ENCODE assay signal across 14 mouse cellular contexts in the genomic region with DNA sequence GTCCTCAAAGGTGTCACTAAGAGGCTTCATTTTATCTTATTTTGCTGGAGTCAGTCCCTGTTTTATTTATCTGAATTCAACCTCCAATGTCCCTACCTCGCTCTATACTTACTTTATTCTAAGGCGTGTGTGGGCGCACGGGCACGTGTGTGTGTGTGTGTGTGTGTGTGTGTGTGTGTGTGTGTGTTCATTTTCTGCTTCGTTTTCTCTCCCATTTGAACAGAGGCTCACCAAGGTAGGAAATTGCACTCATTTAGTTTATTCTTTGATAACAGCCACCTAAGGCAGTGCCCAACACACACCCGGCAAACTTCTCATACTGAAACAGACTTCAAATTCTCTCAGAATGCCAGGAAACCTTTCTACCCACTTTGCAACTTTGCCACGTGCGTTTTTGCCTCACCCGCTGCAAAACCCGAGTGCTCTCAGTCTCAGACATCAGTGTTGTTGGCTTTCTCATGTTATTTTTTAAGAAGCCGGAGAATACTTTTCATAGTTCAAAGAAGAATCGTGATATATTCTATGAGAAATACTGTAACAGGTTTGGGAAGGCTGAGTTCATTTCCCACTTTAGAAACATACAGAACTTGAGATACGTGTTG. TPM values are rescaled to one million over a fixed set of nuclear protein-coding genes. Genes with fewer than 3 reads are reported as not detected.
A peak's percentile ranks its signal among the peaks of the same experiment; 100 is the strongest.
DNase-seq lines count a peak whose midpoint lies in the region; ATAC-seq and TF ChIP-seq lines count a peak whose summit lies in the region.
"Had no signal": no experiment of that assay in that cellular context is flagged by ENCODE, and none has a peak within 500 bp of the region (broad histone marks: within the 10 kb centered on the region; RNA-seq: fewer than 3 reads in every experiment).

No protein-coding gene starts in this region.

- peaks cover 3% of the 10 kb centered on the region for H3K4me1 ChIP-seq in heart, adult 2 months (ENCODE audit: control insufficient read depth, insufficient read depth, low read length)
- 0 out of 2 replicates have a peak, but pooled peaks cover 5% of the 10 kb centered on the region for H3K4me1 ChIP-seq in heart, embryonic 12.5 days (replicated peaks)
- peaks cover 13% of the 10 kb centered on the region for H3K4me1 ChIP-seq in megakaryocyte, embryonic 14.5 days
- H3K4me1 ChIP-seq in intestine, embryonic 15.5 days (replicated peaks) = no peaks in the 10 kb centered on the region
- H3K4me1 ChIP-seq in stomach, embryonic 14.5 days (ENCODE audit: control insufficient read depth, insufficient read depth, low read length) = 0 out of 2 replicates have a peak, but pooled peaks cover 6% of the 10 kb centered on the region

- peaks cover 6% of the 10 kb centered on the region for H3K36me3 ChIP-seq in heart, adult 2 months (ENCODE audit: control insufficient read depth, insufficient read depth, low read length)
- H3K36me3 ChIP-seq in heart, embryonic 12.5 days = no peaks in the 10 kb centered on the region
- no peaks in the 10 kb centered on the region for H3K36me3 ChIP-seq in megakaryocyte, embryonic 14.5 days (replicated peaks; ENCODE audit: low read length)
- no peaks in the 10 kb centered on the region for H3K36me3 ChIP-seq in intestine, embryonic 15.5 days
- H3K36me3 ChIP-seq in stomach, embryonic 14.5 days (ENCODE audit: control insufficient read depth, insufficient read depth, low read length) = no peaks in the 10 kb centered on the region
- H3K36me3 ChIP-seq: forebrain, embryonic 10.5 days had no signal

- intact Hi-C loops in heart, adult 2 months (cut with DNase I) = loop anchor here (2.0 to 10.0 kb wide), 3 partner anchors 60 to 166 kb away; partner anchors contain the start of genes Gbp2 and Pdlim5

- no peak for ATAC-seq in heart, embryonic 12.5 days (ENCODE audit: insufficient number of reproducible peaks, low FRiP score)
- ATAC-seq in megakaryocyte, adult 5-6 weeks (ENCODE audit: poor library complexity, severe bottlenecking) = no peak
- ATAC-seq in intestine, embryonic 15.5 days = 0 out of 2 replicates have a peak, but pooled peaks have one; percentile 10
- ATAC-seq in stomach, embryonic 14.5 days (ENCODE audit: insufficient number of reproducible peaks, insufficient read depth, low FRiP score, low read depth) = 0 out of 2 replicates have a peak, but pooled peaks have one; percentile 10

- peak overlapping the region; percentile 61 for H3K4me3 ChIP-seq in heart, adult 2 months
- H3K4me3 ChIP-seq in heart, embryonic 12.5 days = no peak overlapping the region
- H3K4me3 ChIP-seq in megakaryocyte, embryonic 14.5 days (replicated peaks) = peak overlapping the region; percentile 93
- no peak overlapping the region for H3K4me3 ChIP-seq in intestine, embryonic 15.5 days (replicated peaks)
- H3K4me3 ChIP-seq in stomach, embryonic 14.5 days (ENCODE audit: low read depth, low read length) = no peak overlapping the region

- no peaks in the 10 kb centered on the region for H3K27me3 ChIP-seq in heart, adult 2 months (ENCODE audit: control insufficient read depth, insufficient read depth, low read length)
- no peaks in the 10 kb centered on the region for H3K27me3 ChIP-seq in heart, embryonic 12.5 days (replicated peaks)
- no peaks in the 10 kb centered on the region for H3K27me3 ChIP-seq in megakaryocyte, embryonic 14.5 days (replicated peaks)
- no peaks in the 10 kb centered on the region for H3K27me3 ChIP-seq in intestine, embryonic 15.5 days (replicated peaks)
- no peaks in the 10 kb centered on the region for H3K27me3 ChIP-seq in stomach, embryonic 14.5 days (ENCODE audit: control insufficient read depth, insufficient read depth, low read length)
- H3K27me3 ChIP-seq: Patski had no signal

- TF ChIP-seq EP300 in heart, adult 2 months (IDR thresholded peaks at IDR 0.05; ENCODE audit: insufficient read depth, low read depth, low read length) = no peak

- H3K4me2 ChIP-seq in heart, embryonic 12.5 days = no peak overlapping the region; the same call in 1 of the 2 replicates
- no peak overlapping the region; the same call in 1 of the 2 replicates for H3K4me2 ChIP-seq in intestine, embryonic 15.5 days (replicated peaks)
- no peak overlapping the region for H3K4me2 ChIP-seq in stomach, embryonic 14.5 days (replicated peaks; ENCODE audit: low read depth, low read length)

- 63% methylated on average over 14 of the region's 14 CpGs for WGBS in heart, adult 2 months
- WGBS in heart, embryonic 12.5 days = 86% methylated on average over 14 of the region's 14 CpGs
- WGBS in intestine, embryonic 15.5 days = 85% methylated on average over 14 of the region's 14 CpGs
- 87% methylated on average over 14 of the region's 14 CpGs for WGBS in stomach, embryonic 14.5 days

- TF ChIP-seq CTCF in heart, adult 2 months (IDR thresholded peaks at IDR 0.05) = no peak

- no peaks in the 10 kb centered on the region for H3K79me2 ChIP-seq in heart, adult 2 months (replicated peaks; ENCODE audit: control insufficient read depth, insufficient read depth, low read length)

- H3K9me3 ChIP-seq in heart, embryonic 12.5 days (replicated peaks) = no peaks in the 10 kb centered on the region
- H3K9me3 ChIP-seq in megakaryocyte, embryonic 14.5 days = no peaks in the 10 kb centered on the region
- H3K9me3 ChIP-seq in intestine, embryonic 15.5 days = no peaks in the 10 kb centered on the region
- no peaks in the 10 kb centered on the region for H3K9me3 ChIP-seq in stomach, embryonic 14.5 days (ENCODE audit: control insufficient read depth, low read depth, low read length)
- H3K9me3 ChIP-seq: forebrain, embryonic 10.5 days had no signal

- no peak overlapping the region for H3K9ac ChIP-seq in heart, adult 2 months (ENCODE audit: low read depth, low read length)
- no peak overlapping the region for H3K9ac ChIP-seq in heart, embryonic 12.5 days
- no peak overlapping the region for H3K9ac ChIP-seq in intestine, embryonic 15.5 days
- no peak overlapping the region for H3K9ac ChIP-seq in stomach, embryonic 14.5 days (replicated peaks; ENCODE audit: low read depth, low read length)

- peak overlapping the region; percentile 81 for H3K27ac ChIP-seq in heart, adult 2 months
- H3K27ac ChIP-seq in heart, embryonic 12.5 days (ENCODE audit: poor library complexity, severe bottlenecking) = no peak overlapping the region
- H3K27ac ChIP-seq in intestine, embryonic 15.5 days = no peak overlapping the region
- H3K27ac ChIP-seq in stomach, embryonic 14.5 days (ENCODE audit: low read length) = no peak overlapping the region
- H3K27ac ChIP-seq: forebrain, embryonic 10.5 days had no signal

- TF ChIP-seq POLR2A in heart, adult 2 months (IDR thresholded peaks at IDR 0.05; ENCODE audit: insufficient read depth, low read depth, low read length) = no peak

- no peak for DNase-seq in heart, adult 2 months
- no peak for DNase-seq in left cerebral cortex, adult 8-10 months (ENCODE audit: low spot score in 2 of 2)
- no peak for DNase-seq in right cerebral cortex, postnatal 14 days

RNA-seq across cellular contexts. Expression of gene Gbp3, which starts 1.3 kb away (rescaled TPM):
- total RNA-seq in heart, adult 2 months (2021) = 10 to 100 TPM; 10.4 to 13.7 TPM
- 12.3 and 18.6 TPM in 2 replicates for polyA plus RNA-seq in heart, adult 2 months (2012; rRNA removed)
- 1.4 and 1.7 TPM in 2 replicates for polyA plus RNA-seq in heart, embryonic 12.5 days (2016; fragmentation: Nextera tagmentation; extraction: Ambion mirVana)
- 0.26 TPM in 1 of 2 replicates, not detected in the other for polyA plus RNA-seq in megakaryocyte, embryonic 14.5 days (2012; ENCODE audit: insufficient read depth, low replicate concordance)
- total RNA-seq in megakaryocyte, adult 5-6 weeks (2015) = 29.4 and 32.1 TPM in 2 replicates
- total RNA-seq in megakaryocyte, adult 5-6 weeks (2017) = 54.8 and 57.3 TPM in 2 replicates
- polyA plus RNA-seq in intestine, embryonic 15.5 days (2015; fragmentation: Nextera tagmentation; extraction: Ambion mirVana) = 1.8 and 2.7 TPM in 2 replicates
- polyA plus RNA-seq in stomach, embryonic 14.5 days (2014; fragmentation: Nextera tagmentation; extraction: Ambion mirVana) = 1.2 and 1.7 TPM in 2 replicates
- 10 to 100 TPM in 1 of 4 experiments, 1 to 10 TPM in 3; 7.9 to 11.0 (median 8.5) TPM for total RNA-seq in left cerebral cortex, adult 8-10 months (2022)

RNA-seq across cellular contexts. Expression of gene Gbp7, which starts 31.0 kb away (rescaled TPM):
- 10 to 100 TPM in 1 of 2 experiments, 1 to 10 TPM in 1; 8.3 to 13.9 TPM for total RNA-seq in heart, adult 2 months (2021)
- polyA plus RNA-seq in heart, adult 2 months (2012; rRNA removed) = 2.8 and 4.5 TPM in 2 replicates
- polyA plus RNA-seq in heart, embryonic 12.5 days (2016; fragmentation: Nextera tagmentation; extraction: Ambion mirVana) = 1.4 and 1.8 TPM in 2 replicates
- polyA plus RNA-seq in megakaryocyte, embryonic 14.5 days (2012; ENCODE audit: insufficient read depth, low replicate concordance) = 0.82 TPM in 1 of 2 replicates, not detected in the other
- total RNA-seq in megakaryocyte, adult 5-6 weeks (2015) = 16.0 and 16.6 TPM in 2 replicates
- total RNA-seq in megakaryocyte, adult 5-6 weeks (2017) = 17.8 and 18.4 TPM in 2 replicates
- polyA plus RNA-seq in intestine, embryonic 15.5 days (2015; fragmentation: Nextera tagmentation; extraction: Ambion mirVana) = 6.6 and 7.2 TPM in 2 replicates
- 3.8 and 3.9 TPM in 2 replicates for polyA plus RNA-seq in stomach, embryonic 14.5 days (2014; fragmentation: Nextera tagmentation; extraction: Ambion mirVana)
- 1 to 10 TPM; 2.9 to 3.4 (median 3.3) TPM for total RNA-seq in left cerebral cortex, adult 8-10 months (2022)
- polyA plus RNA-seq: C2C12 had no signal

RNA-seq across cellular contexts. Expression of gene Gbp2b, which starts 33.5 kb away (rescaled TPM):
- under 1 TPM; 0.16 to 0.18 TPM for total RNA-seq in heart, adult 2 months (2021)
- 0.04 TPM in 1 of 2 replicates, not detected in the other for polyA plus RNA-seq in heart, adult 2 months (2012; rRNA removed)
- not detected in 2 replicates for polyA plus RNA-seq in heart, embryonic 12.5 days (2016; fragmentation: Nextera tagmentation; extraction: Ambion mirVana)
- polyA plus RNA-seq in megakaryocyte, embryonic 14.5 days (2012; ENCODE audit: insufficient read depth, low replicate concordance) = not detected in 2 replicates
- not detected in 2 replicates for total RNA-seq in megakaryocyte, adult 5-6 weeks (2015)
- not detected in 2 replicates for total RNA-seq in megakaryocyte, adult 5-6 weeks (2017)
- 0.33 and 0.35 TPM in 2 replicates for polyA plus RNA-seq in intestine, embryonic 15.5 days (2015; fragmentation: Nextera tagmentation; extraction: Ambion mirVana)
- polyA plus RNA-seq in stomach, embryonic 14.5 days (2014; fragmentation: Nextera tagmentation; extraction: Ambion mirVana) = not detected in 2 replicates
- not detected for total RNA-seq in left cerebral cortex, adult 8-10 months (2022)
- total RNA-seq: gastrocnemius, adult 8-10 months; left cerebral cortex, postnatal 4 days had no signal
- polyA plus RNA-seq: cortical plate, adult 2 months; forebrain, embryonic 10.5 days had no signal

RNA-seq across cellular contexts. Expression of gene Gbp2, which starts 59.3 kb away (rescaled TPM):
- total RNA-seq in heart, adult 2 months (2021) = 10 to 100 TPM; 10.7 to 16.0 TPM
- 9.5 and 16.8 TPM in 2 replicates for polyA plus RNA-seq in heart, adult 2 months (2012; rRNA removed)
- 0.67 and 1.0 TPM in 2 replicates for polyA plus RNA-seq in heart, embryonic 12.5 days (2016; fragmentation: Nextera tagmentation; extraction: Ambion mirVana)
- polyA plus RNA-seq in megakaryocyte, embryonic 14.5 days (2012; ENCODE audit: insufficient read depth, low replicate concordance) = 0.55 TPM in 1 of 2 replicates, not detected in the other
- 23.7 and 25.7 TPM in 2 replicates for total RNA-seq in megakaryocyte, adult 5-6 weeks (2015)
- 28.0 and 33.7 TPM in 2 replicates for total RNA-seq in megakaryocyte, adult 5-6 weeks (2017)
- polyA plus RNA-seq in intestine, embryonic 15.5 days (2015; fragmentation: Nextera tagmentation; extraction: Ambion mirVana) = 3.9 and 4.1 TPM in 2 replicates
- 3.3 and 3.7 TPM in 2 replicates for polyA plus RNA-seq in stomach, embryonic 14.5 days (2014; fragmentation: Nextera tagmentation; extraction: Ambion mirVana)
- total RNA-seq in left cerebral cortex, adult 8-10 months (2022) = 1 to 10 TPM; 2.4 to 4.8 (median 3.5) TPM
- polyA plus RNA-seq: forebrain, embryonic 10.5 days had no signal

Comparison
In these comparisons a context has a peak if more than half of its experiments do, and no peak if none do; other contexts are left out.
1. H3K4me3 ChIP-seq: peak in heart, adult 2 months (single experiment) and megakaryocyte, embryonic 14.5 days (single experiment); none in heart, embryonic 12.5 days (single experiment), intestine, embryonic 15.5 days (single experiment) and stomach, embryonic 14.5 days (single experiment).
2. ATAC-seq: peak in intestine, embryonic 15.5 days (single experiment) and stomach, embryonic 14.5 days (single experiment); none in heart, embryonic 12.5 days (single experiment) and megakaryocyte, adult 5-6 weeks (single experiment).